Comparison of ENCODE assay signal across 23 mouse cellular contexts in genomic region chr16:24878977-24879376, GRCm38 (mm10).
DNase-seq lines count a peak whose midpoint lies in the region; ATAC-seq and TF ChIP-seq lines count a peak whose summit lies in the region.
"Had no signal": no experiment of that assay in that cellular context is flagged by ENCODE, and none has a peak within 500 bp of the region (broad histone marks: within the 10 kb centered on the region; RNA-seq: fewer than 3 reads in every experiment).

No protein-coding gene starts in this region.

- DNase-seq in heart, adult 11 months = peak; percentile 76
- no peak for DNase-seq in liver, postnatal 0 days
- no peak for DNase-seq in cerebellum, adult 11-12 months
- no peak for DNase-seq in forebrain, embryonic 11.5 days (ENCODE audit: low spot score)
- no peak for DNase-seq in hindbrain, embryonic 10.5 days (ENCODE audit: low spot score)
- DNase-seq: adrenal gland, postnatal 14 days; cerebellum, adult 8-10 months; cerebellum, postnatal 14 days; embryo, embryonic 11 days; forebrain, postnatal 0 days; gastrocnemius, postnatal 36 days; heart, postnatal 4 days; kidney, adult 11 months had no signal

- ATAC-seq in heart, embryonic 12.5 days (ENCODE audit: insufficient number of reproducible peaks, low FRiP score) = no peak
- peak; percentile 72 for ATAC-seq in liver, postnatal 0 days
- ATAC-seq in liver, embryonic 12.5 days = no peak
- ATAC-seq in intestine, postnatal 0 days = peak; percentile 84
- no peak for ATAC-seq in forebrain, embryonic 11.5 days (replicated peaks; ENCODE audit: low FRiP score)
- ATAC-seq: activated CD4-positive, CD25-positive, alpha-beta regulatory T cell, adult 4 months; forebrain, postnatal 0 days; Patski had no signal

- H3K9me3 ChIP-seq in heart, embryonic 12.5 days (replicated peaks) = no peaks in the 10 kb centered on the region
- H3K9me3 ChIP-seq in liver, postnatal 0 days (ENCODE audit: low read length) = no peaks in the 10 kb centered on the region
- no peaks in the 10 kb centered on the region for H3K9me3 ChIP-seq in liver, embryonic 12.5 days (replicated peaks)
- no peaks in the 10 kb centered on the region for H3K9me3 ChIP-seq in intestine, postnatal 0 days (ENCODE audit: control insufficient read depth)
- no peaks in the 10 kb centered on the region for H3K9me3 ChIP-seq in forebrain, embryonic 11.5 days (ENCODE audit: control insufficient read depth, low read length)
- no peaks in the 10 kb centered on the region for H3K9me3 ChIP-seq in hindbrain, embryonic 10.5 days
- H3K9me3 ChIP-seq: embryonic facial prominence, embryonic 12.5 days; forebrain, embryonic 12.5 days; heart, embryonic 13.5 days; hindbrain, embryonic 13.5 days had no signal

- TF ChIP-seq CTCF in liver, postnatal 0 days (IDR thresholded peaks at IDR 0.05; ENCODE audit: low read depth) = no peak
- no peak for TF ChIP-seq CTCF in intestine, postnatal 0 days (IDR thresholded peaks at IDR 0.05; ENCODE audit: low read depth)

- no peak overlapping the region for H3K9ac ChIP-seq in heart, embryonic 12.5 days
- H3K9ac ChIP-seq in liver, postnatal 0 days (replicated peaks) = no peak overlapping the region
- no peak overlapping the region for H3K9ac ChIP-seq in liver, embryonic 12.5 days
- H3K9ac ChIP-seq in intestine, postnatal 0 days (ENCODE audit: low read depth, low read length) = no peak overlapping the region
- no peak overlapping the region for H3K9ac ChIP-seq in forebrain, embryonic 11.5 days (ENCODE audit: low read length)
- H3K9ac ChIP-seq: embryonic facial prominence, embryonic 12.5 days; forebrain, embryonic 12.5 days; forebrain, postnatal 0 days; heart, embryonic 13.5 days; hindbrain, embryonic 13.5 days had no signal

- no peak overlapping the region for H3K27ac ChIP-seq in heart, embryonic 12.5 days (ENCODE audit: poor library complexity, severe bottlenecking)
- peak overlapping the region; percentile 64 for H3K27ac ChIP-seq in liver, postnatal 0 days (ENCODE audit: low read depth)
- no peak overlapping the region for H3K27ac ChIP-seq in liver, embryonic 12.5 days
- peak overlapping the region; percentile 79 for H3K27ac ChIP-seq in intestine, postnatal 0 days (ENCODE audit: low read depth, low read length)
- no peak overlapping the region for H3K27ac ChIP-seq in forebrain, embryonic 11.5 days (ENCODE audit: low read depth, low read length)
- no peak overlapping the region for H3K27ac ChIP-seq in hindbrain, embryonic 10.5 days
- H3K27ac ChIP-seq: embryonic facial prominence, embryonic 12.5 days; forebrain, embryonic 12.5 days; heart, embryonic 13.5 days; hindbrain, embryonic 13.5 days had no signal

- no peaks in the 10 kb centered on the region for H3K27me3 ChIP-seq in heart, embryonic 12.5 days (replicated peaks)
- H3K27me3 ChIP-seq in liver, postnatal 0 days (ENCODE audit: insufficient read depth, low read length) = no peaks in the 10 kb centered on the region
- H3K27me3 ChIP-seq in liver, embryonic 12.5 days (replicated peaks) = no peaks in the 10 kb centered on the region
- no peaks in the 10 kb centered on the region for H3K27me3 ChIP-seq in intestine, postnatal 0 days (replicated peaks; ENCODE audit: control insufficient read depth, insufficient read depth, low read length)
- no peaks in the 10 kb centered on the region for H3K27me3 ChIP-seq in forebrain, embryonic 11.5 days (ENCODE audit: control insufficient read depth, insufficient read depth, low read length)
- no peaks in the 10 kb centered on the region for H3K27me3 ChIP-seq in hindbrain, embryonic 10.5 days (ENCODE audit: insufficient read depth, poor library complexity, severe bottlenecking)
- H3K27me3 ChIP-seq: CH12.LX; embryonic facial prominence, embryonic 12.5 days; forebrain, embryonic 12.5 days; heart, embryonic 13.5 days; hindbrain, embryonic 13.5 days; Patski had no signal

- H3K4me2 ChIP-seq in heart, embryonic 12.5 days = no peak overlapping the region
- no peak overlapping the region for H3K4me2 ChIP-seq in liver, postnatal 0 days (ENCODE audit: low read depth, low read length)
- no peak overlapping the region for H3K4me2 ChIP-seq in liver, embryonic 12.5 days
- H3K4me2 ChIP-seq in intestine, postnatal 0 days (replicated peaks; ENCODE audit: low read depth) = no peak overlapping the region
- H3K4me2 ChIP-seq in forebrain, embryonic 11.5 days (ENCODE audit: low read depth, low read length, severe bottlenecking) = no peak overlapping the region
- H3K4me2 ChIP-seq: embryonic facial prominence, embryonic 12.5 days; forebrain, embryonic 12.5 days; heart, embryonic 13.5 days; hindbrain, embryonic 13.5 days had no signal

- H3K4me1 ChIP-seq in heart, embryonic 12.5 days (replicated peaks) = peaks cover 15% of the 10 kb centered on the region
- peaks cover 26% of the 10 kb centered on the region for H3K4me1 ChIP-seq in liver, postnatal 0 days (ENCODE audit: insufficient read depth)
- no peaks in the 10 kb centered on the region for H3K4me1 ChIP-seq in liver, embryonic 12.5 days
- H3K4me1 ChIP-seq in intestine, postnatal 0 days (replicated peaks; ENCODE audit: control insufficient read depth, insufficient read depth, low read length) = peaks cover 18% of the 10 kb centered on the region
- no peaks in the 10 kb centered on the region for H3K4me1 ChIP-seq in forebrain, embryonic 11.5 days (replicated peaks; ENCODE audit: control insufficient read depth, insufficient read depth, low read length)
- H3K4me1 ChIP-seq in hindbrain, embryonic 10.5 days (replicated peaks) = no peaks in the 10 kb centered on the region
- H3K4me1 ChIP-seq: embryonic facial prominence, embryonic 12.5 days; forebrain, embryonic 12.5 days had no signal

- peak; percentile 54 for TF ChIP-seq EP300 in liver, postnatal 0 days (IDR thresholded peaks at IDR 0.05; ENCODE audit: low read depth)

- WGBS in heart, embryonic 12.5 days = 89% methylated on average over 4 of the region's 4 CpGs
- WGBS in liver, postnatal 0 days (ENCODE audit: insufficient replicate concordance) = 50% methylated on average over 4 of the region's 4 CpGs
- 74% methylated on average over 4 of the region's 4 CpGs for WGBS in liver, embryonic 12.5 days (ENCODE audit: insufficient replicate concordance)
- WGBS in intestine, postnatal 0 days = 47% methylated on average over 4 of the region's 4 CpGs
- 91% methylated on average over 4 of the region's 4 CpGs for WGBS in forebrain, embryonic 11.5 days
- WGBS in hindbrain, embryonic 10.5 days = 90% methylated on average over 4 of the region's 4 CpGs

- H3K4me3 ChIP-seq in heart, embryonic 12.5 days = no peak overlapping the region
- H3K4me3 ChIP-seq in liver, postnatal 0 days (ENCODE audit: low read depth, low read length) = no peak overlapping the region
- H3K4me3 ChIP-seq in liver, embryonic 12.5 days = no peak overlapping the region
- no peak overlapping the region for H3K4me3 ChIP-seq in intestine, postnatal 0 days (ENCODE audit: low read depth, low read length)
- no peak overlapping the region for H3K4me3 ChIP-seq in forebrain, embryonic 11.5 days (ENCODE audit: low read depth, low read length)
- no peak overlapping the region for H3K4me3 ChIP-seq in hindbrain, embryonic 10.5 days
- H3K4me3 ChIP-seq: embryonic facial prominence, embryonic 12.5 days; forebrain, embryonic 12.5 days; heart, embryonic 13.5 days; hindbrain, embryonic 13.5 days had no signal

- H3K36me3 ChIP-seq in heart, embryonic 12.5 days = no peaks in the 10 kb centered on the region
- no peaks in the 10 kb centered on the region for H3K36me3 ChIP-seq in liver, postnatal 0 days (replicated peaks; ENCODE audit: insufficient read depth, low read length)
- no peaks in the 10 kb centered on the region for H3K36me3 ChIP-seq in liver, embryonic 12.5 days
- no peaks in the 10 kb centered on the region for H3K36me3 ChIP-seq in intestine, postnatal 0 days (ENCODE audit: control insufficient read depth, insufficient read depth)
- H3K36me3 ChIP-seq in forebrain, embryonic 11.5 days (ENCODE audit: control insufficient read depth, insufficient read depth, low read length) = no peaks in the 10 kb centered on the region
- no peaks in the 10 kb centered on the region for H3K36me3 ChIP-seq in hindbrain, embryonic 10.5 days
- H3K36me3 ChIP-seq: embryonic facial prominence, embryonic 12.5 days; forebrain, embryonic 12.5 days; heart, embryonic 13.5 days; hindbrain, embryonic 13.5 days had no signal

Comparison
In these comparisons a context has a peak if more than half of its experiments do, and no peak if none do; other contexts are left out.
1. ATAC-seq: peak in liver, postnatal 0 days (single experiment) and intestine, postnatal 0 days (single experiment); none in heart, embryonic 12.5 days (single experiment), liver, embryonic 12.5 days (single experiment) and forebrain, embryonic 11.5 days (single experiment).
2. H3K27ac ChIP-seq: peak in liver, postnatal 0 days (single experiment) and intestine, postnatal 0 days (single experiment); none in heart, embryonic 12.5 days (single experiment), liver, embryonic 12.5 days (single experiment), forebrain, embryonic 11.5 days (single experiment) and hindbrain, embryonic 10.5 days (single experiment).